Comparison of ENCODE assay signal across 19 mouse cellular contexts in the genomic region with DNA sequence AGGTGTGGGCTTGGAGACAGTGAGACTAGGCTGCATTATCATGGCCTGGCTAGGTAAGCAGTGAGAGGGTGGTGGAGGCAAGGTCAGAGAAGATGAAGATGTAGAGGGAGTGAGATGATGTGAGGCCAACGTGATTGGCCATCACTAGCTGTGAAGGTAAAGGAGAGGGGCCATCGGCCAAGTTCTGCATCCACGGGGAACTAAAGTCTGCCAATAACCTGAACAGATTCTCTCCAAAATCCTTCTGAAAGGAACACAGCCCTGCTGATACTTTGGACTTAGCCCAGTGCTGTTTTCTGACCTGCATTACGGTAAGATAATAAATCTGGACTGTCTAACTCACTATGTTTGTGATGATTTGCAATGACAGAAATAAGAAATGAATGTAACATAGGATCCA.
DNase-seq lines count a peak whose midpoint lies in the region; ATAC-seq and TF ChIP-seq lines count a peak whose summit lies in the region.
"Had no signal": no experiment of that assay in that cellular context is flagged by ENCODE, and none has a peak within 500 bp of the region (broad histone marks: within the 10 kb centered on the region; RNA-seq: fewer than 3 reads in every experiment).

No protein-coding gene starts in this region.

- WGBS in hindbrain, postnatal 0 days = 77% methylated on average over 4 of the region's 4 CpGs

- H3K27ac ChIP-seq in hindbrain, postnatal 0 days = no peak overlapping the region
- H3K27ac ChIP-seq: embryonic facial prominence, embryonic 10.5 days; forebrain, embryonic 13.5 days; gastrocnemius, adult 2 months; heart, embryonic 13.5 days; hindbrain, embryonic 12.5 days had no signal

- no peak for TF ChIP-seq CTCF in hindbrain, postnatal 0 days (IDR thresholded peaks at IDR 0.05; ENCODE audit: low read depth)

- peak; percentile 40; the same call in 1 of the 2 replicates for ATAC-seq in cerebellum, adult (ENCODE audit: insufficient number of reproducible peaks, low FRiP score, low TSS enrichment)
- ATAC-seq in megakaryocyte-erythroid progenitor cell, adult 5-6 weeks (replicated peaks; ENCODE audit: low FRiP score, low TSS enrichment, poor library complexity, severe bottlenecking) = no peak
- ATAC-seq in hindbrain, postnatal 0 days = no peak
- ATAC-seq: forebrain, embryonic 13.5 days; forebrain, postnatal 0 days; hindbrain, embryonic 16.5 days had no signal

- no peak for DNase-seq in cerebellum, postnatal 4 days (ENCODE audit: low spot score in 2 of 2)
- DNase-seq in brain, adult 2 months (ENCODE audit: low read depth, low spot score) = peak; percentile 53
- peak; percentile 10 for DNase-seq in cerebellum, adult 8-10 months
- peak; percentile 78 to 88 for DNase-seq in cerebellum, postnatal 14 days
- no peak for DNase-seq in frontal cortex, postnatal 25 days (ENCODE audit: low spot score in 2 of 2)
- no peak for DNase-seq in hindbrain, postnatal 0 days (ENCODE audit: low spot score)
- DNase-seq: adrenal gland, postnatal 14 days; forebrain, postnatal 0 days; gastrocnemius, adult 2 months; gastrocnemius, postnatal 25 days; heart, postnatal 4 days; kidney, adult 11 months had no signal

- H3K4me3 ChIP-seq in hindbrain, postnatal 0 days (ENCODE audit: low read length) = no peak overlapping the region
- H3K4me3 ChIP-seq: embryonic facial prominence, embryonic 10.5 days; forebrain, embryonic 13.5 days; gastrocnemius, adult 2 months; heart, embryonic 13.5 days; hindbrain, embryonic 12.5 days had no signal

- no peaks in the 10 kb centered on the region for H3K27me3 ChIP-seq in hindbrain, postnatal 0 days (ENCODE audit: insufficient read depth, low read length)
- H3K27me3 ChIP-seq: forebrain, embryonic 13.5 days; heart, embryonic 13.5 days; hindbrain, embryonic 12.5 days had no signal

- no peaks in the 10 kb centered on the region for H3K4me1 ChIP-seq in hindbrain, postnatal 0 days (ENCODE audit: insufficient read depth, low read length)
- H3K4me1 ChIP-seq: embryonic facial prominence, embryonic 10.5 days; forebrain, embryonic 13.5 days; heart, embryonic 13.5 days; hindbrain, embryonic 12.5 days had no signal

- H3K9ac ChIP-seq in hindbrain, postnatal 0 days (replicated peaks; ENCODE audit: low read length) = no peak overlapping the region
- H3K9ac ChIP-seq: forebrain, embryonic 13.5 days; forebrain, postnatal 0 days; heart, embryonic 13.5 days; hindbrain, embryonic 12.5 days had no signal

- no peaks in the 10 kb centered on the region for H3K9me3 ChIP-seq in hindbrain, postnatal 0 days (ENCODE audit: low read length)
- H3K9me3 ChIP-seq: embryonic facial prominence, embryonic 10.5 days; forebrain, embryonic 13.5 days; heart, embryonic 13.5 days; hindbrain, embryonic 12.5 days had no signal

- H3K36me3 ChIP-seq in hindbrain, postnatal 0 days (ENCODE audit: insufficient read depth, low read length) = no peaks in the 10 kb centered on the region
- H3K36me3 ChIP-seq: embryonic facial prominence, embryonic 10.5 days; heart, embryonic 13.5 days; hindbrain, embryonic 12.5 days had no signal

- no peak overlapping the region for H3K4me2 ChIP-seq in hindbrain, postnatal 0 days (ENCODE audit: low read depth, low read length)
- H3K4me2 ChIP-seq: forebrain, embryonic 13.5 days; heart, embryonic 13.5 days; hindbrain, embryonic 12.5 days had no signal

Comparison
In these comparisons a context has a peak if more than half of its experiments do, and no peak if none do; other contexts are left out.
1. DNase-seq: peak in brain, adult 2 months (single experiment), cerebellum, adult 8-10 months (single experiment) and cerebellum, postnatal 14 days (2 of 2); none in cerebellum, postnatal 4 days (0 of 2), frontal cortex, postnatal 25 days (0 of 2) and hindbrain, postnatal 0 days (single experiment).